ENCODE assay signal across 8 mouse cellular contexts in the genomic region with DNA sequence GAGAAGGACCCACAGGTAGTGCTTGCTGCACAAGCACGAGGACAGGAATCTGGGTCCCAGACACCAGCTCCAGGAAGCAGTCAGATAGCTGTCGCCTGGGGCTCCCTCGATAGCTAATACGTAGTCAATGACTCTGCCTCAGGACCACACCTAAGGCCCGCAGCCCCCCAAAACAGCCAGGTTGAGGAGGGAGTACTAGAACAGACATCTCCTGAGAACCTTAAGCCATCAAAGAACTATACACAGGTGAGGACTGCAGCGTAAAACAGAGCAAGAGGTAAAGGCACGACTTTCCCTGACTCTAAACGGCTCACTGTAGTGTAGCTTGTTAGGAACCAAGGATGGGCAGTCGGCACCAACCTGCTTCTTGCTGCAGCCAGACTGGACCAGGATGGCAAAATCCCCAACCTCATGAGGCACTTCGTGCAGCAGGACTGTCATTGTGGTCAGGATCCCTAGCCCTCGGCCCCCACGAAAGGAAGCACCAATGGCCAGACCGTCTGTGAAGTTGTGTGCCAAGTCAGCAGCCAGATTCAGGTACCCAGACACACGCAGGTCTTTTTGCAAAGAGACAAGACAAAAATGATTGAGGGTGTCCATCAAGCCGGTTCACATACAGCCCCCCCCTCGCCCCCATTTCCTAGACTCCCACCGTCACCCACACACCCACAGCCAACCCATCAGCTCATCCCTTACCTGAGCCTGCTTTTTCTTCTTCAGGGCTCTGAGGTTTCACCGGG. TPM values are rescaled to one million over a fixed set of nuclear protein-coding genes. Genes with fewer than 3 reads are reported as not detected.
DNase-seq lines count a peak whose midpoint lies in the region; ATAC-seq and TF ChIP-seq lines count a peak whose summit lies in the region.

No protein-coding gene starts in this region.

- no peak for TF ChIP-seq EP300 in liver, postnatal 0 days (IDR thresholded peaks at IDR 0.05; ENCODE audit: low read depth)

- H3K27me3 ChIP-seq in heart, embryonic 11.5 days (ENCODE audit: control insufficient read depth, insufficient read depth, low read length), result no peaks in the 10 kb centered on the region
- H3K27me3 ChIP-seq in heart, embryonic 16.5 days (ENCODE audit: control insufficient read depth, insufficient read depth, low read length), result no peaks in the 10 kb centered on the region
- H3K27me3 ChIP-seq in liver, postnatal 0 days (ENCODE audit: insufficient read depth, low read length), result no peaks in the 10 kb centered on the region

- H3K4me2 ChIP-seq in heart, embryonic 11.5 days, result peak overlapping the region; percentile 99
- H3K4me2 ChIP-seq in heart, embryonic 16.5 days (ENCODE audit: low read depth, low read length), result peak overlapping the region; percentile 97
- peak overlapping the region; percentile 94 for H3K4me2 ChIP-seq in liver, postnatal 0 days (ENCODE audit: low read depth, low read length)

- H3K36me3 ChIP-seq in heart, embryonic 11.5 days (ENCODE audit: control insufficient read depth, insufficient read depth, low read length), result peaks cover 15% of the 10 kb centered on the region
- peaks cover 19% of the 10 kb centered on the region for H3K36me3 ChIP-seq in heart, embryonic 16.5 days (ENCODE audit: control insufficient read depth, insufficient read depth)
- H3K36me3 ChIP-seq in liver, postnatal 0 days (replicated peaks; ENCODE audit: insufficient read depth, low read length), result peaks cover 24% of the 10 kb centered on the region

- H3K4me3 ChIP-seq in heart, embryonic 11.5 days (ENCODE audit: low read depth, low read length), result peak overlapping the region; percentile 91
- H3K4me3 ChIP-seq in bone marrow macrophage, adult 2 months (ENCODE audit: insufficient read depth, low read length), result peak overlapping the region; percentile 82; the same call in 1 of the 2 replicates
- no peak overlapping the region; the same call in 1 of the 2 replicates for H3K4me3 ChIP-seq in heart, embryonic 16.5 days (ENCODE audit: low read length)
- peak overlapping the region; percentile 79; the same call in 1 of the 2 replicates for H3K4me3 ChIP-seq in liver, postnatal 0 days (ENCODE audit: low read depth, low read length)

- WGBS in heart, embryonic 11.5 days (ENCODE audit: insufficient replicate concordance), result 88% methylated on average over 18 of the region's 18 CpGs
- 85% methylated on average over 18 of the region's 18 CpGs for WGBS in heart, embryonic 16.5 days
- WGBS in liver, postnatal 0 days (ENCODE audit: insufficient replicate concordance), result 79% methylated on average over 18 of the region's 18 CpGs

- H3K9ac ChIP-seq in heart, embryonic 11.5 days (ENCODE audit: low read depth, low read length), result no peak overlapping the region
- H3K9ac ChIP-seq in heart, embryonic 16.5 days (ENCODE audit: low read length), result no peak overlapping the region; the same call in 1 of the 2 replicates
- H3K9ac ChIP-seq in liver, postnatal 0 days (replicated peaks), result no peak overlapping the region

- no peak for TF ChIP-seq POLR2A in bone marrow macrophage, adult 2 months (IDR thresholded peaks at IDR 0.05; ENCODE audit: borderline replicate concordance, low read depth, low read length)

- no peak overlapping the region for H3K27ac ChIP-seq in heart, embryonic 11.5 days (ENCODE audit: low read depth, low read length)
- no peak overlapping the region for H3K27ac ChIP-seq in bone marrow macrophage, adult 2 months (ENCODE audit: insufficient read depth, low read depth, low read length)
- no peak overlapping the region for H3K27ac ChIP-seq in heart, embryonic 16.5 days (ENCODE audit: low read length)
- no peak overlapping the region for H3K27ac ChIP-seq in liver, postnatal 0 days (ENCODE audit: low read depth)

- no peak for ATAC-seq in heart, embryonic 11.5 days (replicated peaks; ENCODE audit: insufficient number of reproducible peaks, low FRiP score, low TSS enrichment)
- ATAC-seq in heart, embryonic 16.5 days (replicated peaks; ENCODE audit: extremely low read depth, insufficient read depth, low FRiP score), result no peak
- ATAC-seq in liver, postnatal 0 days, result no peak

- no peak for TF ChIP-seq CTCF in bone marrow macrophage, adult 2 months (IDR thresholded peaks at IDR 0.05; ENCODE audit: low read depth, low read length)
- TF ChIP-seq CTCF in liver, postnatal 0 days (IDR thresholded peaks at IDR 0.05; ENCODE audit: low read depth), result no peak

- no peak for DNase-seq in heart, postnatal 14 days
- peak; percentile 9 for DNase-seq in liver, postnatal 0 days
- DNase-seq in left cerebral cortex, adult 8-10 months (ENCODE audit: low spot score in 2 of 2), result no peak
- DNase-seq in Muller cell, postnatal 12 days (ENCODE audit: inconsistent ontology term), result no peak
- no peak for DNase-seq in ovary, postnatal 14 days (ENCODE audit: low spot score)

- no peaks in the 10 kb centered on the region for H3K9me3 ChIP-seq in heart, embryonic 11.5 days (replicated peaks; ENCODE audit: control insufficient read depth, low read length)
- no peaks in the 10 kb centered on the region for H3K9me3 ChIP-seq in heart, embryonic 16.5 days (replicated peaks; ENCODE audit: control insufficient read depth, low read length)
- no peaks in the 10 kb centered on the region for H3K9me3 ChIP-seq in liver, postnatal 0 days (ENCODE audit: low read length)

- peaks cover 56% of the 10 kb centered on the region for H3K4me1 ChIP-seq in heart, embryonic 11.5 days (ENCODE audit: control insufficient read depth, insufficient read depth, low read length)
- peaks cover 37% of the 10 kb centered on the region for H3K4me1 ChIP-seq in bone marrow macrophage, adult 2 months (ENCODE audit: control insufficient read depth, insufficient read depth, low read length)
- peaks cover 57% of the 10 kb centered on the region for H3K4me1 ChIP-seq in heart, embryonic 16.5 days (ENCODE audit: control insufficient read depth, insufficient read depth, low read length)
- H3K4me1 ChIP-seq in liver, postnatal 0 days (ENCODE audit: insufficient read depth), result peaks cover 59% of the 10 kb centered on the region

- intact Hi-C loops in heart, postnatal 14 days (cut with DNase I), result no loop called here

RNA-seq across cellular contexts. Expression of gene H2-Ke6, which starts 1.5 kb away (rescaled TPM):
- polyA plus RNA-seq in heart, embryonic 11.5 days (2014; fragmentation: Nextera tagmentation; extraction: Ambion mirVana), result 29.4 and 35.5 TPM in 2 replicates
- total RNA-seq in heart, postnatal 14 days (2021), result 10 to 100 TPM; 80.6 to 88.2 TPM
- 64.2 and 78.0 TPM in 2 replicates for polyA plus RNA-seq in bone marrow macrophage, adult 2 months (2012; ENCODE audit: insufficient read depth, insufficient read length, missing spikeins)
- 53.0 and 59.1 TPM in 2 replicates for polyA plus RNA-seq in heart, embryonic 16.5 days (2015; fragmentation: Nextera tagmentation; extraction: Ambion mirVana)
- polyA plus RNA-seq in liver, postnatal 0 days (2015; fragmentation: Nextera tagmentation; extraction: Ambion mirVana), result 49.1 and 51.6 TPM in 2 replicates
- 10 to 100 TPM; 45.6 to 50.2 (median 46.4) TPM for total RNA-seq in left cerebral cortex, adult 8-10 months (2022)

RNA-seq across cellular contexts. Expression of gene Slc39a7, which starts 2.2 kb away (rescaled TPM):
- polyA plus RNA-seq in heart, embryonic 11.5 days (2014; fragmentation: Nextera tagmentation; extraction: Ambion mirVana), result 61.4 and 67.2 TPM in 2 replicates
- 10 to 100 TPM; 63.2 to 63.3 TPM for total RNA-seq in heart, postnatal 14 days (2021)
- polyA plus RNA-seq in bone marrow macrophage, adult 2 months (2012; ENCODE audit: insufficient read depth, insufficient read length, missing spikeins), result 62.3 and 70.1 TPM in 2 replicates
- 108 and 119 TPM in 2 replicates for polyA plus RNA-seq in heart, embryonic 16.5 days (2015; fragmentation: Nextera tagmentation; extraction: Ambion mirVana)
- polyA plus RNA-seq in liver, postnatal 0 days (2015; fragmentation: Nextera tagmentation; extraction: Ambion mirVana), result 41.3 and 43.4 TPM in 2 replicates
- total RNA-seq in left cerebral cortex, adult 8-10 months (2022), result 10 to 100 TPM; 91.2 to 98.6 (median 95.0) TPM

RNA-seq across cellular contexts. Expression of gene Rxrb, which starts 2.3 kb away (rescaled TPM):
- polyA plus RNA-seq in heart, embryonic 11.5 days (2014; fragmentation: Nextera tagmentation; extraction: Ambion mirVana), result 13.8 and 14.6 TPM in 2 replicates
- total RNA-seq in heart, postnatal 14 days (2021), result 10 to 100 TPM; 41.9 to 44.7 TPM
- 50.2 and 51.9 TPM in 2 replicates for polyA plus RNA-seq in bone marrow macrophage, adult 2 months (2012; ENCODE audit: insufficient read depth, insufficient read length, missing spikeins)
- 33.7 and 34.5 TPM in 2 replicates for polyA plus RNA-seq in heart, embryonic 16.5 days (2015; fragmentation: Nextera tagmentation; extraction: Ambion mirVana)
- polyA plus RNA-seq in liver, postnatal 0 days (2015; fragmentation: Nextera tagmentation; extraction: Ambion mirVana), result 16.2 and 16.4 TPM in 2 replicates
- 10 to 100 TPM; 72.8 to 87.6 (median 78.1) TPM for total RNA-seq in left cerebral cortex, adult 8-10 months (2022)

RNA-seq across cellular contexts. Expression of gene Ring1, which starts 4.8 kb away (rescaled TPM):
- 3.9 and 4.4 TPM in 2 replicates for polyA plus RNA-seq in heart, embryonic 11.5 days (2014; fragmentation: Nextera tagmentation; extraction: Ambion mirVana)
- 10 to 100 TPM; 12.2 to 14.6 TPM for total RNA-seq in heart, postnatal 14 days (2021)
- polyA plus RNA-seq in bone marrow macrophage, adult 2 months (2012; ENCODE audit: insufficient read depth, insufficient read length, missing spikeins), result 22.8 and 22.9 TPM in 2 replicates
- 13.0 and 13.7 TPM in 2 replicates for polyA plus RNA-seq in heart, embryonic 16.5 days (2015; fragmentation: Nextera tagmentation; extraction: Ambion mirVana)
- polyA plus RNA-seq in liver, postnatal 0 days (2015; fragmentation: Nextera tagmentation; extraction: Ambion mirVana), result 6.0 and 7.1 TPM in 2 replicates
- 10 to 100 TPM; 31.4 to 43.5 (median 36.1) TPM for total RNA-seq in left cerebral cortex, adult 8-10 months (2022)

RNA-seq across cellular contexts. Expression of gene Col11a2, which starts 9.9 kb away (rescaled TPM):
- 0.31 and 0.70 TPM in 2 replicates for polyA plus RNA-seq in heart, embryonic 11.5 days (2014; fragmentation: Nextera tagmentation; extraction: Ambion mirVana)
- 1 to 10 TPM; 1.5 to 2.7 TPM for total RNA-seq in heart, postnatal 14 days (2021)
- polyA plus RNA-seq in bone marrow macrophage, adult 2 months (2012; ENCODE audit: insufficient read depth, insufficient read length, missing spikeins), result 0.51 and 0.61 TPM in 2 replicates
- polyA plus RNA-seq in heart, embryonic 16.5 days (2015; fragmentation: Nextera tagmentation; extraction: Ambion mirVana), result 1.1 and 1.2 TPM in 2 replicates
- polyA plus RNA-seq in liver, postnatal 0 days (2015; fragmentation: Nextera tagmentation; extraction: Ambion mirVana), result 0.21 and 0.47 TPM in 2 replicates
- 10 to 100 TPM; 12.6 to 18.0 (median 16.8) TPM for total RNA-seq in left cerebral cortex, adult 8-10 months (2022)
